Mouse (Mus musculus): ENCODE results near the gene Fermt3. TPM values are rescaled to one million over a fixed set of nuclear protein-coding genes. Genes with fewer than 3 reads are reported as not detected.

The Fermt3 gene
- polyA plus RNA-seq (2012; ENCODE audit: insufficient read depth, insufficient read length, missing spikeins): 2.0 and 2.8 TPM in 2 replicates

GRCm38 (mm10) chr19:7019191-7019590 is at the start of gene Fermt3:
Gene Fermt3, minus strand, starts transcription at chr19:7019469.
- H3K4me3 ChIP-seq (ENCODE audit: insufficient read depth, low read depth, low read length): peak within 1 kb of the TSS; percentile 41
- H3K27ac ChIP-seq (replicated peaks; ENCODE audit: low read depth, low read length): peak within 1 kb of the TSS; percentile 85
- H3K4me1 ChIP-seq (ENCODE audit: control insufficient read depth, insufficient read depth, insufficient read length, low read length): no peaks in the 10 kb centered on the region

- no peaks in the 10 kb centered on the region for H3K4me1 ChIP-seq (ENCODE audit: control insufficient read depth, insufficient read depth, insufficient read length, low read length)
- H3K27ac ChIP-seq (replicated peaks; ENCODE audit: low read depth, low read length): no peak overlapping the region
- no peak overlapping the region for H3K4me3 ChIP-seq (ENCODE audit: insufficient read depth, low read depth, low read length)
These were observed 48.9 kb upstream of the Fermt3 start for GRCm38 (mm10) chr19:7068136-7068535.

GRCm38 (mm10) chr19:7067344-7068050 is 48.2 kb upstream of the Fermt3 start:
- H3K27ac ChIP-seq (replicated peaks; ENCODE audit: low read depth, low read length): no peak overlapping the region
- H3K4me1 ChIP-seq (ENCODE audit: control insufficient read depth, insufficient read depth, insufficient read length, low read length): no peaks in the 10 kb centered on the region
- H3K4me3 ChIP-seq (ENCODE audit: insufficient read depth, low read depth, low read length): no peak overlapping the region

GRCm38 (mm10) chr19:7066828-7067342 is 47.6 kb upstream of the Fermt3 start:
- H3K4me1 ChIP-seq (ENCODE audit: control insufficient read depth, insufficient read depth, insufficient read length, low read length): no peaks in the 10 kb centered on the region
- no peak overlapping the region for H3K27ac ChIP-seq (replicated peaks; ENCODE audit: low read depth, low read length)

GRCm38 (mm10) chr19:7066034-7066827 is 47.0 kb upstream of the Fermt3 start:
- Histone ChIP-seq H3K27ac (replicated peaks; ENCODE audit: low read depth, low read length) (no peak overlapping the region), H3K4me3 (ENCODE audit: insufficient read depth, low read depth, low read length) (no peak overlapping the region), H3K4me1 (ENCODE audit: control insufficient read depth, insufficient read depth, insufficient read length, low read length) (no peaks in the 10 kb centered on the region)

More at GRCm38 (mm10) chr19:7066828-7067342, 47.6 kb upstream of the Fermt3 start:
- H3K4me3 ChIP-seq (ENCODE audit: insufficient read depth, low read depth, low read length): no peak overlapping the region

GRCm38 (mm10) chr19:7064571-7064970 is 45.3 kb upstream of the Fermt3 start:
- Histone ChIP-seq H3K4me3 (ENCODE audit: insufficient read depth, low read depth, low read length) (no peak overlapping the region), H3K4me1 (ENCODE audit: control insufficient read depth, insufficient read depth, insufficient read length, low read length) (no peaks in the 10 kb centered on the region), H3K27ac (replicated peaks; ENCODE audit: low read depth, low read length) (no peak overlapping the region)

GRCm38 (mm10) chr19:7062916-7063315 is 43.6 kb upstream of the Fermt3 start:
- H3K4me1 ChIP-seq (ENCODE audit: control insufficient read depth, insufficient read depth, insufficient read length, low read length): no peaks in the 10 kb centered on the region
- no peak overlapping the region for H3K4me3 ChIP-seq (ENCODE audit: insufficient read depth, low read depth, low read length)
- H3K27ac ChIP-seq (replicated peaks; ENCODE audit: low read depth, low read length): no peak overlapping the region

GRCm38 (mm10) chr19:7062110-7062509 is 42.8 kb upstream of the Fermt3 start:
- Histone ChIP-seq H3K27ac (replicated peaks; ENCODE audit: low read depth, low read length) (no peak overlapping the region), H3K4me1 (ENCODE audit: control insufficient read depth, insufficient read depth, insufficient read length, low read length) (no peaks in the 10 kb centered on the region), H3K4me3 (ENCODE audit: insufficient read depth, low read depth, low read length) (no peak overlapping the region)

- H3K27ac ChIP-seq (replicated peaks; ENCODE audit: low read depth, low read length): no peak overlapping the region
- no peaks in the 10 kb centered on the region for H3K4me1 ChIP-seq (ENCODE audit: control insufficient read depth, insufficient read depth, insufficient read length, low read length)
- H3K4me3 ChIP-seq (ENCODE audit: insufficient read depth, low read depth, low read length): no peak overlapping the region
These were observed 39.3 kb upstream of the Fermt3 start for GRCm38 (mm10) chr19:7058541-7058940.

GRCm38 (mm10) chr19:7057722-7058207 is 38.5 kb upstream of the Fermt3 start:
- H3K4me3 ChIP-seq (ENCODE audit: insufficient read depth, low read depth, low read length): peak overlapping the region; percentile 72
- H3K27ac ChIP-seq (replicated peaks; ENCODE audit: low read depth, low read length): no peak overlapping the region
- no peaks in the 10 kb centered on the region for H3K4me1 ChIP-seq (ENCODE audit: control insufficient read depth, insufficient read depth, insufficient read length, low read length)

GRCm38 (mm10) chr19:7057126-7057721 is 38.0 kb upstream of the Fermt3 start:
- Histone ChIP-seq H3K4me1 (ENCODE audit: control insufficient read depth, insufficient read depth, insufficient read length, low read length) (no peaks in the 10 kb centered on the region), H3K27ac (replicated peaks; ENCODE audit: low read depth, low read length) (no peak overlapping the region)

GRCm38 (mm10) chr19:7056248-7057087 is 37.2 kb upstream of the Fermt3 start, which contains the start of gene Macrod1:
Gene Macrod1, plus strand, starts transcription at chr19:7056810.
- H3K4me3 ChIP-seq (ENCODE audit: insufficient read depth, low read depth, low read length): peak within 1 kb of the TSS; percentile 72

More at GRCm38 (mm10) chr19:7057126-7057721, 38.0 kb upstream of the Fermt3 start:
- H3K4me3 ChIP-seq (ENCODE audit: insufficient read depth, low read depth, low read length): peak overlapping the region; percentile 72

GRCm38 (mm10) chr19:7055173-7055572 is 35.9 kb upstream of the Fermt3 start:
- no peaks in the 10 kb centered on the region for H3K4me1 ChIP-seq (ENCODE audit: control insufficient read depth, insufficient read depth, insufficient read length, low read length)
- no peak overlapping the region for H3K27ac ChIP-seq (replicated peaks; ENCODE audit: low read depth, low read length)
- no peak overlapping the region for H3K4me3 ChIP-seq (ENCODE audit: insufficient read depth, low read depth, low read length)

More at GRCm38 (mm10) chr19:7056248-7057087, 37.2 kb upstream of the Fermt3 start, which contains the start of gene Macrod1:
- Histone ChIP-seq H3K27ac (replicated peaks; ENCODE audit: low read depth, low read length) (no peak within 1 kb of the TSS), H3K4me1 (ENCODE audit: control insufficient read depth, insufficient read depth, insufficient read length, low read length) (no peaks in the 10 kb centered on the region)

- H3K4me1 ChIP-seq (ENCODE audit: control insufficient read depth, insufficient read depth, insufficient read length, low read length): no peaks in the 10 kb centered on the region
- H3K4me3 ChIP-seq (ENCODE audit: insufficient read depth, low read depth, low read length): no peak overlapping the region
- no peak overlapping the region for H3K27ac ChIP-seq (replicated peaks; ENCODE audit: low read depth, low read length)
These were observed 35.5 kb upstream of the Fermt3 start for GRCm38 (mm10) chr19:7054772-7055171.

Measured in brown adipose tissue, adult 24 weeks (tissue).